Mouse (Mus musculus) Muller cell, postnatal 12 days (primary cell): ENCODE measurements at regions not wholly inside any gene's neighbourhood (a gene's known extent, or its start where the extent isn't known, plus 50 kb on each side); places are given as distances from the start of the nearest gene placed in this dataset.
A peak's percentile ranks its signal among the peaks of the same experiment; 100 is the strongest.
"Not testable (repeated sequence)": the region's sequence is repeated elsewhere in the genome, so short reads cannot be mapped to it uniquely, and the experiment has no call there.

Experiments used
- DNase-seq: peaks from one replicate; pipeline ENCODE4 v3.0.0-alpha.2; 2015; ENCODE audit errors: inconsistent ontology term

DNA sequence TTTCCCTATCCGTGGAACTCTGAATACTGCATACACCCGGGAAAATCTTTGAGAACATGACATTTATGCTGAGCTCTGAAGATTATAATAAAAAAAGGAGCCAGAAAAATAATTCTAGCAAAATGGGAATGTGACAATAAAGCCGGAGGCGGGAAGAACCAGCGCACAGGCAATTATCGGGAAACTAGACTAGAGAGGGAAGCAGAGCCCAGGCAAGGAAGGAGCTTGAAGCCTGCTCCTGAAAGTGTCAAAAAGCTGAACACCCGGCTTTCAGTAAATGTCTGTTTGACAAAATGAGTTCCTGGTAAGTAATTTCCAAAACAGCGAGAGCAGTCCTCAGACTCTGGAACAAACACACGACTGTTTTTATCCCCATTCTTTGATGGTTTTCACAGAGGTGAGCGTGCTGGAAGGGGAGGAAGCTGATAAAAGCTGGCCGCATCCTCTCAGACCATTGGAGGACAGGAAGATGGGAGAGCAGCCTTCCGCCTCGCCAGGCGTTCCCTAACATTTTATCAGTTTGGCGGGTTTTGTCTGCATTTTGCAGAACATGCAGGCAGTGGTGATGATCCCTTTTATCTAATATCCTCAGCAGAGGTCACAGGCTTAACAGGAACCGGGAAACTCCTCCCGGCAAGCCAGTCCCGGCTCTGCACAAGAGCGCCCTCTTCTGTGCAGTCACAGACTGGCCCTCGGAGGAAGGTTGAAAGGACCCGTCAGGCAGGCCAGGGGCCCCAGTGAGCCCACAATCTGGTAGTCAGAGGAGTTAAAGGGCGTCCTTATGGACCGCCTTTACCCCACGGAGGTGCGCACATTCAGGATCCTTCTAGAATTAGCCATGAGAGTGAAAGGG lies 201.3 kb upstream of the 1700056E22Rik start:
- DNase-seq = peak; percentile 61

GRCm38 (mm10) chr1:184234320-184234988 lies 200.4 kb upstream of the 1700056E22Rik start:
- DNase-seq = no peak

- no peak for DNase-seq
Measured at GRCm38 (mm10) chr1:184233741-184234255, 199.7 kb upstream of the 1700056E22Rik start.

DNA sequence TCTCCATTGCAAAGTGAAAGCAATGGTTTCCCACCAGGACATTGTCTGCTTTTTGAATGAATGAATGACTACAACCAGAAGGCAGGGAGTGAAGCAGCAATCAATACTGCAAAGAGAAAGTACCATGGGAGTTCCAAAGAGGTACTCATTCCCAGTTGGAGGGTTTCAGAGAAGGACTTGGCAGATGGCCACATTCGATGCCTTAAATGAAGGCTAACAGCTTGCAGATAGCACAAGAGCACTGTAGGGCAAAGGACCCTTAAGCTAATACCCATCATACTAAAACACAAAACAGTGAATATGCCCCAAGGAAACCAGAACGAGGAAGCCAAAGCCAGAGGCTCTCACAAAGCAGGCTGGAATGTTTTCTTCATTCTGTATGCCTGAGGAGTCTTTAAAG lies 188.2 kb upstream of the 1700056E22Rik start:
- no peak for DNase-seq

GRCm38 (mm10) chr1:184221792-184222191 lies 187.7 kb upstream of the 1700056E22Rik start:
- DNase-seq = no peak

DNA sequence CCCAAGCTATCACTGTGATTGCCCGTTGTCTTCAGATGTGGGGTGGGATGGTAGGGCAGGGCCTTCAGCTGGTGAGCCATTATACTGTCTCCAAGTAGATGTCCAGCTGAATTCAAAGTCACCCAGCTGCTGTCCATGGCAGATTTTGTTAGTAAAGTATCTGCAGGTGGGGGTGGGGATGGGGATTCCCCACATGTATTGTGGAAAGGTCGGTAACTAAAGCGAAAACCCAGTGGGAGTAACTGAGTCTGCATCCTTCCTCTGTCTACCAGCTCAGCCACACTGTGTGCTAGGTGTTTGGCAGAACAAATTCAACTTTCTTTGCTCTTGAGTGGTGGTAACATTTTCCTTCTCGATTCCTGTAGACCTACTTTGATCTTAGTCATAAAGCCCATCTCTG lies 163.2 kb upstream of the 1700056E22Rik start:
- no peak for DNase-seq

DNA sequence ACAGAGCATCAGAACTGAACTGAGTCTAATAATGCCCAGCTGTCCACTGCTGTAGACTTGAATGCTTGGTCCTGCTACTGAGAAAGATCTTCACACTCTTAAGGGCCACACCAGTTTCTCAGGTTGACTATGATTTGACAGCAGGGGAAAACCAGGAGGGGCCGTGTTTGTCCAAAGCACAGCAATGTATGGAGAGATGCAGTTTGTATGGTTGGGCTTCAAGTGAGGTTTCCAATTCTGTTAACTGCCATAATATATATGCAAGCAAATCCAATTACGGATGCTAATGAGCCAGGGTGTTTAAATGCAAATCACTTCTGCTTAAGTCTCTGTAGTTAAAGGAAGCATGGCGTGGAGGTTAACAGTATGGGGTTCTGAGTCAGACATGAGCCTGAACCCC lies 157.2 kb upstream of the 1700056E22Rik start:
- no peak for DNase-seq

DNA sequence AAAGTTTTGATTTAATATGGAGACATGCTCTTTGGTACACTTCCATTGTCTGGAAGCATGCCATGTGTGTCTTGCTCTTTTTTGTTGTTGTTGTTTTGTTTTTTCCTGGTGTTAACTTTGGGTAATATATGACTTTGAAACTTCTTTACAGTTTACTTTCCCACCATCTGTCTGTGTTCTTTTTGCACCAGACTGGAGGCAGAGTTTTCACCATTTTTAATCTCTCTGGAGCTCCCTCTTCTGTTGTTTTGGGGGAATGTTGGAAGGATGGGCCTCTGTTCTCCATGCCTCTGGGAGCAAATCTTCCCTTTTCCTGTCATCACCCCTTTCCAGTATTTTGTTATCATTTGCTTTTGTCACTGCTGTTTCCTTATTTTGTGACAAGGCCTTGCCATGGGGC lies 153.5 kb upstream of the 1700056E22Rik start:
- peak; percentile 20 for DNase-seq

- no peak for DNase-seq
Measured at GRCm38 (mm10) chr1:184182163-184182562, 148.1 kb upstream of the 1700056E22Rik start.

DNA sequence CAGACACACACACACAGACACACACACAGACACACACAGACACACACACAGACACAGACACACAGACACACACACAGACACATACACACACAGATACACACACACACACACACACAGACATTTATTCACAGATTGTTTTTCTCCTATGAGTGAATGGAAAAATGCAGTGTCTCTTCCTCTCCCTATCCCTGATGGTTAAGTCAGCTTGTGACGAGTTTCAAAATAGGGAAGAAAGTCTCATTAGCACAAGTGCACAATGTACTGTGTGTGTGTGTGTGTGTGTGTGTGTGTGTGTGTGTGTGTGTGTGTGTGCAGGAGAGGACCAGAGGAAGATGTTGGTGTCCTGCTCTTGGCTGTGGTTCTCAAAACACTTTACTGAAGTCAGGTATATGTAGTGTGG lies 140.3 kb upstream of the 1700056E22Rik start:
- DNase-seq = not testable (repeated sequence)

DNA sequence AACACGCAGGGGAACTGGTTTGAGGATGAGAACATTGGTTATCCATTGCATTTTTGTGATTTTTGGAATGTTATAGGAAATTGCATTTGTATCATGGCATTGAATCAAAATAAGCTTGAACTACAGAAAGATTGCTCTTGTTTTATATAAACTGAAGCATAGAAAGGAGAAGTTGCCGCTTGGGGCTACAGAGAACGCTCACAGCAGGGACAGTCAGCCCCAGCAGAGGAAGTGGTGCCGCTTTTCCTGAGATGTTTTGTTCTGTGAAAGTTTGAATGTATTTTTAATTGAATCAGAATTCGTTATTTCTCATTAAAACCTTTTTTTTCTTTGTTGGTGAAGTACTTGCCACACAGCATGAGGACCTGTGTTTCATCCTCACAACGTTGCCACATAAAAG lies 139.6 kb upstream of the 1700056E22Rik start:
- DNase-seq = no peak

- no peak for DNase-seq
Measured at GRCm38 (mm10) chr1:184172986-184173385, 138.9 kb upstream of the 1700056E22Rik start.

DNA sequence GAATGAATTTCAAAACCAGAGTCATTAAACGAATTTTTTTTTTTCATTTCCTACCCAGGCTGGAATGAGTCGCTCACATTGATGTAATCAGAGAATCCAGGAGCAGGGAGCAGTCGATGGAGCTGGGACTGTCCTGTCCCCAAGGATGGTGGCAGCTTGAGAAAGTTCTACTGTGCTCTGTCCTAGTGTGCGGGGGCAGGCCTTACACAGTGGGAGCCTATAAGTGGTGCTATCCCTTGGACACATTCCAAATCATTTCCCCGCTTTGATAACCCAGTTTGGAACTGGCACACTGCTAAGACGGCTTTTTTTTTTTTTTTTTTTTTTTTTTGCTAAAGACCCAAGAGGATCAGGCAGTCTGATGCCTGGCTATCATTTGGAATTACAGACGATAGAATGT lies 137.5 kb upstream of the 1700056E22Rik start:
- DNase-seq = no peak

- no peak for DNase-seq
Measured at GRCm38 (mm10) chr1:184170926-184171325, 136.8 kb upstream of the 1700056E22Rik start.

DNA sequence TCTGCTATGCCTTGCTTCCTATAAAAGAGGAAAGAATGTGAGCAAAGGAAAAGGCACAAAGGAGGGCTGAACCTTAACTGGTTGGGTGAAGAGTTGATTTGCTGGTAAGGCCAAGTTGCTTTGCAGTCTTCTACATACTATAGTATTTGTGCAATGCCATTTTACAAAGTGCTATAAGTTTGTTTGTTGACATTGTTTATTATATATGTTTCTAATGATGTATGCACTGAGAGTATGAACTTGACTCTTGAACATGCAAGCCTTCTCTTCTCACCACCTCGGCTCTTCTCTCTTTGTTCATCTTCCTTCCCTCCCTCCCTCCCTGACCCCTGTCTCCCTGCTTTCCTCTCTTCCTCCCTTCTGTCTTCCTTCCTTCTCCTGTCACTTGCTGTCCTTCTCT lies 135.9 kb upstream of the 1700056E22Rik start:
- no peak for DNase-seq

DNA sequence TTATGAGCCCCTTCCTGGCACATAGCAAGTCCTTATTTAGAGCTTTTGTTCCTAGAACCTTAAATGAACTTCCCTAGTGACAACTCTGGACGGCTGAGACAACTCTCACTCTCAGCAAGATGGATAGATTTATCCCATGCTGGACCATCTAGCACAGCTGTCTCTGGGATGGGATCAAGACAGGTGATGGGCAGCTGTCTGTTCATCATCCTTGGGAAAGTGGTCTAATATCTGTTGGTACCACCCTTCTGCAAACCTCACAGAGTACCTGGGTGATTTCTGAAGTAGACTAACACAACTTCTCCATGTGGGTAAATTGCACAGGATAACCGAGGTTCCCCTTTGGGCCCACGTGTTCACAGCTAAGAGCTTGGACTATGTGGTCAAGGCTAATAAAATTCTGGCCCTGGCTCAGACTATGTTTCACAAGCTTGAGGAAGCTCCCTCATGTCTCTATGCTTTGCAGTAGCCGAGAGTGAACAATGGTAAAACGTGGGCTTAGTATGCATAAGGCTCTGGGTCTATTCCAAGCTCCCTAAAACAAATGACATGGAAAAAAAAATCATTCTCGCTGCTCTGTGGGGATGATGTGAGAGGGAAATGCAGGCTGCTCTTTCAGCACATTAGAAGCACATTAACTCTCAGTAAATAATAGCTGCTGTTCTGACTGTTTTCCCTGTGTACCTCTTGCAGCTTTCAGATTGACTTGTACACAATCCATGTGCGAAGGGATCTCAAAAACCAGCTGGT lies 135.1 kb upstream of the 1700056E22Rik start:
- no peak for DNase-seq

DNA sequence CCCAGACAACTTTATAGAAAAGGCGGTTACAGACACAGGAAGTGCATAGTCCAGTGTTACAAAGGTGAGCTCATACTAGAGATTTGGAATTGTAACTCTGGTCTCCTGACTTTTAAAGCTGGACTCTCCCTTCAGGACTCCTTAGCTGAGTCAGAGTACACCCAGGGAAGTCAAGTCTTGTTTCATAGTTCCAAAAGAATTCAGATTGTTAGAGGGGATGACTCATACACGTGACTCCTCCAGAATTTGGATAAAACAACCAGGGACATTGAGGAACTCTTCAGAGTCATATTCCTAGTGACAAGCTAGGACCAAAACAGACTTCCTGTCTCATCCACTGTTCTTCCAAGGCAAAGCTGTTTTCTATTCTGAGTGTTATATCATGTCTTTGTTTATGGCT lies 132.8 kb upstream of the 1700056E22Rik start:
- peak; percentile 57 for DNase-seq

DNA sequence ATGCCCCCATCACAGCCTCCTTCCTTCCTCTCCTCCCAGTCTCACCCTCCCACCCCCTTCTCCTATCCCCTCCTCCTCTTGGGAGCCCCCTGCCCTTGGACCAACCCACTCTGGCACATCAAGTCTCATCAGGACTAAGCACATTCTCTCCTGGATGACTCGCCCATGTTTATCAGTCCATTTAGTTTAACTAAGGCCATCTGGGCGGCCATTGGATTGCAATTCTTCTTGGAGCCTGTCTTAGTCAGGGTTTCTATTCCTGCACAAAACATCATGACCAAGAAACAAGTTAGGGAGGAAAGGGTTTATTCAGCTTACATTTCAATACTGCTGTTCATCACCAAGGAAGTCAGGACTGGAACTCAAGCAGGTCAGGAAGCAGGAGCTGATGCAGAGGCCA lies 128.4 kb upstream of the 1700056E22Rik start:
- not testable (repeated sequence) for DNase-seq

GRCm38 (mm10) chr1:184147713-184148112 lies 113.6 kb upstream of the 1700056E22Rik start:
- no peak for DNase-seq

- no peak for DNase-seq
Measured at GRCm38 (mm10) chr1:184142974-184143373, 108.9 kb upstream of the 1700056E22Rik start.

DNA sequence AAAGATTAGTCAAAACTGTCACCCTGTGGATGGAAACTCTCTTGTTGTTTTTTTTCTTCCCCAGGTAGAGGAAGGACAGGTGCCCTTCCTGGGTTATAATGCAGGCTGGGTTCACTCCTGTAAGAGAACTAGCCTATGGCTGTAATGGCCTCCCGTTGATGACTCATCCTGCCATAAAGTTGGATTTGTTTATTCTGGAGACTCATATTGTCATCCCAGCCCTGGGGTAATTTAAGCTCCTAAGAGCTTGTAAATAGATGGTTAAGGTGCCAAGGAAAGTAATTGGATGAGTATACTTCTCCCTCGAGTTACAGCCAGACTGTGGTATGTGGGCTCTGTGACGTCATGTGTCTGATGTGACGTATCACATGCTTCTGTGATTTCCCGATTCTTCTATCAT lies 106.4 kb upstream of the 1700056E22Rik start:
- DNase-seq = peak; percentile 6

DNA sequence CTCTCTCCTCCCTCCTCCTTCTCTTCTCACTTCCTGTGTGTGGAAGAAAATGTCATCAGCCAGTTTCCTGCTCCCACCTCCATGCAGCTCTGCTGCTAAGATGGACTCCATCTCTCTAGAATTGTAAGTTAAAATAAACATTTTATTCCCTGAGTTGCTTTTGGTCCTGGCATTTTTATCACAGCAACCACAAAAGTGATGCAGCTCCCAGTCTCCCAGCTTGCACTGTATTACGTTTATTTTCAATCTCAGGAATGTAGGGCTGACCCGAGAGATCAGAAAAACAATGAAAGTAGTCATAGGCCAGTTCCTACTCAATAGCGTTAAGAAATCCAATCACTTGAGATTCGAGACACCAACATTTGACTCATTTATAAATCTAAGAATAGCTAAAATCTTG lies 106.0 kb upstream of the 1700056E22Rik start:
- peak; percentile 12 for DNase-seq
